Mouse (Mus musculus): ENCODE results near the gene Traf3ip3.

The Traf3ip3 gene

DNA sequence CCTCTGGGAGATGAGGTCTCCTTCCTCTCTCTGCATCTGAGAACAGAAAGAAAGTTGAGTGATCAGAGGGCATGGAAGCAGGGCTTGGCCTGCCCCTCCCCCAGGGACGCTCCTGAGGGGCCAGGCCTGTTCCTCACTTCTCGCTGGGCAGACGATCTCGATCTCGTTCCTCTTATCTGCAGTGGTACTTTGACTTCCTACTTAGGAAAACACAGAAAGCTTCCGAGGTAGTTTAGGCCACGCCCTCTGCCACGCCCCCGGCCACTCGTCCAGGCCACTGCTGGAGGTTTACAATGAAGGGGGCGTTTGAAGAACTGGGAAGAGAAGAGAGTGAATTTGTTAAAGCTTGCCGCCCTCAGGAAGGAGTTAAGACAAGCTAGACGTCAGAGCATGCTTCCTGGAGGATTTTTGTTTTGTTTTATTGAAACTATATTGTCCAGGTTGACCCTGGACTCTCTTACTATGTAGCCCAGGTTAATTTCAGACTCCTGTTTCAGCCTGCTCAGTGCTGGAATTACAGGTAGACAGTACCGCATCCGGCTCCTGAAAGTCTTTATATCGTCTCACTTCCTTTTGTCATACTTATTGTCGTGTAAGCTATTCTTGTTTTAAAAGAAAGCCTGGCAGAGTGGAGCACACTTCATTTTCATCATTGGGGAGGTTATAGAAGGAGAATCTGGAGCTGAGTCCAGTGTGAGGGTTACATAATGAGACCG is 41.0 kb downstream of the Traf3ip3 start:
- DNase-seq (ENCODE audit: extremely low read depth, low read depth) = peak; percentile 78

DNA sequence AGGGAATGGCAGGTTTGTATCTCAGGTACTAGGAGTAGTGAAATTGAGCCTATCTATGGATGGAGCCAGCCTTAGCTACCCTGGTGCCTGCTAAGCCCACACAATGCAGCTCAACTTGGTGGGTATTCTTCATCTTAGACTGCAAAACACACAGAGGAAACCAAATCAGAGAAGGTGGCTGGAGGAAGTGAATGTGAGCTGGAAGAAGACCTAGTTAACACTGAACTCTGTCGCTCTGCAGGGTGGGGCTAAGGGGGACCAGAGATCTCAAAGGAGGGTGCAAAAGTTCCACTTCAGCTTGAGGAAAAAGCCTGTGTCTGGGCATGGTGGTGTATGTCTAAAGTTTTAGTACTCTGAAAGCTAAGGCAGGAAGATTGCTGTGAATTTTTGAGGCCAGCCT is 41.9 kb downstream of the Traf3ip3 start:
- no peak for DNase-seq (ENCODE audit: extremely low read depth, low read depth)

DNA sequence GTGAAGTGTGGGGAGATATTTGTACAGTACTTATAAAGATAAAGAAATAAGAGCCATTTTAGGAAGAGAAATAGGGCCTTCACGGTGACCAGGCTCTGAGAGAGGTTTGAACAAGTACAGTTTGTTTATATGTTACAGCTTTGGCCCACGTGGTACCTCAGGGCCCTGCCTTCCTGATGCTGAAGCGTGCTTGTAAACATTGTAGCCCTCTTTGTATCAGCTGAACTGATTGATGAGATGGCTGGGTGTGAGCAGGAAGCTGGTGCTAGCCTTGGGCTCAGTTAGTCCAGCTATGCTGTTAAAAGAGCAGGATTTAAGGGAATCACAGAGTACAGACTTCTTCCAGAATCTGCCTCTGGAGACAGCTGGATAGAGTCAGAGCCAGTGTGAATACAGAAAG is 42.3 kb downstream of the Traf3ip3 start:
- no peak for DNase-seq (ENCODE audit: extremely low read depth, low read depth)

DNA sequence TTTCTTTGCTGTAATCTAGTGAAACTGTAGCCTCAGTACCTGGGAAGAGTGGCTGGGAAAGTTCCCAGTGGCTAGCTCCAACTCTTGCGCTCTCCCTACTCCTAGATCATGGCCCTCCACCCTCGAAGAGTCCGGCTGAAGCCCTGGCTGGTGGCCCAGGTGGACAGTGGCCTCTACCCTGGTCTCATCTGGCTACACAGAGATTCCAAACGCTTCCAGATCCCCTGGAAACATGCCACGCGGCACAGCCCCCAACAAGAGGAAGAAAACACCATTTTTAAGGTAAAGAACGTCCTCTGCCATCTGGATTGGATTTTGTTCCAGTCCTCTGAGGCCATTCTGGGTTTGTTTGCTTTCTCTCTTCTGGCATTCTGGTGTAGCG is 44.4 kb downstream of the Traf3ip3 start:
- no peak for DNase-seq (ENCODE audit: extremely low read depth, low read depth)

DNA sequence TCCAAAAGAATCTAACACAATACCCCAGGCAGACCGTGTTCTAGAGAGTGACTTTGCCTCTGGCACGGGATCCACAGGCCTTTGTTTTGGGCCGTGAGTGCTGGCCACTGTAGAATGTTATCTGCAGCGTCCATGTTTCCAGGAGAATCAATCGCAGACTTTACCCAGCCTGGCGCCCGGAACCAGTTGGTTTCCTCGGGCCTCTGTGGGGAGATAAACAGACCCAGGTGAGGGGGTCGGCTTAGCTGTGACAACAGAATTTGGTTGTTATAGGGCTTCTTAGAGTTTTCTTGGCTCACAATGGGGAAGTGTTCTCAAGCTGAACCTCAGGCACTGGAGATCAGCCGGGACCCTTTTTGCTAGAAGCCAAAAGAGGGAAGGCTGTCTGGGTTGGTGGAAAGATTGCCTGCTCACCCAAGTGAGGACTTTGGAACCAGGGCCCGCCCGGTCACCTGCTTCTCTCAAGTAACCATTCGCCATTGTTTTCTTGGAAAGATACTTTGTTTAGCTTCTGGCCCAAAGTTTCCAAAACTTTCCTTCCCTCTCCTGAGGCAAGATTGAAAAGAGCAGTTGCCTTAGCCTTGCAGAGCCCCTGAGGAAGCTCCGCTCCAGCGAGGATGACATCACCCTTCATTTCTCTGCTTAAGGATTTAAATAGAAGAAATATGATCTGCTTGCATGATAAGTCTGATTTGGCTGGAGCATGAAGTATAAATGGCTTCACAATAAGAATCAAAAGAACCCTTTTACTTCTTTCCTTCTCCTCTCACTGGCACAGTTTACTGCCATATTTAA is 45.0 kb downstream of the Traf3ip3 start:
- peak; percentile 57 for DNase-seq (ENCODE audit: extremely low read depth, low read depth)

DNA sequence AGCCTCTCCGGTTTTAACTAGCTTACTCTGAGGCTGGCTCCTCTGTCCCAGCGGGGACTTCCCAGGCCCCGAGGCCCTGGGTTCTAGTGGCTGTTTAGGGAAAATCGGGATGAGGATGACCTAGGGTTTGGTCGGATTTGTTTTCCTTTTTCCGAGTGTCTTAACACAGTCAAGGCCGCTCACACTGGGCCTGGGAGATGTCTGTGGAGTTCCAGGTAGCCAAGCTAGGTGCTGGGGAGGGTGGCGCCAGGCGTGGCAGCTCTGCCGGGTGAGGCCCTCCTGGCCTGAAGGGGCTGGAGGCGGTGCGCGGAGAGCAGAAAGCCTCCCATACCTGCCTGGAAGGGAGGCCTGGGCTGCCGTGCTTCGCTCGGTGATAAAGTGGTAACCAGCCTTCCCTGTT is 47.9 kb downstream of the Traf3ip3 start:
- DNase-seq (ENCODE audit: extremely low read depth, low read depth) = no peak

DNA sequence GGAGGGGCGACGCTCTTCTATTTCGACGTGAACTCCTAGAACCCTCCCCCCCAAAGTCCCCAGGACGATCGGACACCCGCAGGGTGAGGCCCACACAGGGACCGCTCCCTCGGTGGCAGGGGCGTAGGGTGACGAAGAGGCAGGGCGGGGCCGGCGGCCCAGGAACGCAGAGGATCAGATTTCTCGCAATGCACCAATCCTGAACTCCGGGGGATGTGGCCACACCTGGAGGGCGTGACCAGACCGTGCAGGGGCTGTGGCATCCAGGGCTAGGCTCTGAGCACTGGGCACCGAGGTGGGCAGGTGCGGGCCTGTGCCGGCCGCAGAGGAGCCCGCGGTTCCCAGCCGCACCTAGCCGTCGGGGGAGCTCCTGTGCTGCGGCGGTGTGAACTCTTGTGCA is 48.6 kb downstream of the Traf3ip3 start, which contains the start of gene Irf6:
Irf6 (plus strand) TSS at position 240 of the 400 bp plus-strand sequence.
- DNase-seq (ENCODE audit: extremely low read depth, low read depth) = no peak

DNA sequence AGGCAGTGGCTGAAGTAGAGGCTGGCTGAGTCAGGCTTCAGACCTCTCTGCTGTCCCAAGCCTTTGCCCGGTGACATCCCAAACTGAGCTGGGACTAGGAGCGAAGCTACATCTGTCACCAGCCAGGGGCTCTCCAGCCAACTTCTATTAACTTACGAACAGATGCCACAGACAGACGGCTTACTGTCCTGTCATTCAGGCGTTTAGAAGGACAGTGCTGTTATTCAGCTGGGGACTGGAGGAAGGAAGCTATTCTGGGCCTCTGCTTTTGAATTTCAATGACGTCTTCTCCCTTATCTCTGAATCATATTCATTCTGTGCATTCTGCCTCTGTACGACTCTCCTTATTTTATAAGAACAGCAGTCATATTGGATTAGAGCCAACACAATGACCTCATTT is 50.4 kb downstream of the Traf3ip3 start:
- DNase-seq (ENCODE audit: extremely low read depth, low read depth) = no peak

DNA sequence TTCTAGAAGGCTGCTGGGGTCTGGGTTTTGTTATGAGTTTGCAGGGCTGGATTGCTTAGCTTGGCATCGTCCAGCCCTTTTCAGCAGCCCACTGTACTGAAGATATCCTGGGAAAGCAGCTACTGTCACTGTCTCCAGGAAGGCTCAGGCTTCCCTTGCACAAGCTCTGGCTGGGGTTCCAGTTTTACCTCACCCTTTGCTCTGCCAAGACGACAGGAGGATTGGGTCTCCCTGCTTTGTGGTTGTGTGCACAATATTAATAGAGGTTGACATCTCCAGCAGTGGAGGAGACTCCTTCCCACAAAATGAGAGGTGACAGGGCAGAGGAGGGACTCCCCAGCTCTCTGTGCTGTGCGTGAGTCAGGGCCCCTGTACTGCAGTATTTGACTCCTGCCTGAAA is 52.3 kb downstream of the Traf3ip3 start:
- no peak for DNase-seq (ENCODE audit: extremely low read depth, low read depth)

DNA sequence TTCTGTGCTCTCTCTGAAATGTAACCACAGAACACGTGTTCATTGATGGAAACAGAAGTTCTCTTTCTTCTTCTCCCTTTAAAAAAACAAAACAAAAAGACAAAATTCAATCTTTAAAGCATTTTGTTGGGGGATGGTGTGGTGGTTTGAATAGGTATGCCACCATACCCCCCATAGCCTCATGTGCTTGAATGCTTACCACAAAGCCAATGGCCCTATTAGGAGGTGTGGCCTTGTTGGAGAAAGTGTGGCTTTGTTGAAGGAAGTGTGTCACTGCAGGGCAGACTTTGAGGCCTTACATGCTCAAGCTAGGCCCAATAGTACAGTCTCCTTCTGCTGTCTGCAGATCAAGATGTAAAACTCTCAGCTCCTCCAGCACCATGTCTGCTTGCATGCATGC is 55.1 kb downstream of the Traf3ip3 start:
- DNase-seq (ENCODE audit: extremely low read depth, low read depth) = no peak

DNA sequence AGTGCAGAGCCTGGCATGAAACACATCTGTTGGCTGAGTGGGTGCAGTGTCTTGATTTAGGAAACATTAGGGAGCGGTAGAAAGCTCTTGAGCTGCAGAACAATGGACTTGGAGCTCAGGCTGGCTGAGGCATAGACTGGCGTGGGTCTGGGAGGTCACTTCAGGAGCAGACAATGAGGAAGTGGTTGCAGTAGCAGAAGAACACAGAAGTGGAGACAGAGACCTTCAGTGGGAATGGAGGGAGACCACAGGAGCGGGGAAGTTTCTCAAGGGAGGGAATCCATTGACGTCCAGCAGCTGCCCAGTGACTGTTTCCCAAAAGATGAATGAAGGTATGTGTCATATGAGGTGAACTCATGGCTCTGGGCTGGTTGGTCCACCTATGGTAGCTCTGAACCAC is 56.4 kb downstream of the Traf3ip3 start:
- no peak for DNase-seq (ENCODE audit: extremely low read depth, low read depth)

DNA sequence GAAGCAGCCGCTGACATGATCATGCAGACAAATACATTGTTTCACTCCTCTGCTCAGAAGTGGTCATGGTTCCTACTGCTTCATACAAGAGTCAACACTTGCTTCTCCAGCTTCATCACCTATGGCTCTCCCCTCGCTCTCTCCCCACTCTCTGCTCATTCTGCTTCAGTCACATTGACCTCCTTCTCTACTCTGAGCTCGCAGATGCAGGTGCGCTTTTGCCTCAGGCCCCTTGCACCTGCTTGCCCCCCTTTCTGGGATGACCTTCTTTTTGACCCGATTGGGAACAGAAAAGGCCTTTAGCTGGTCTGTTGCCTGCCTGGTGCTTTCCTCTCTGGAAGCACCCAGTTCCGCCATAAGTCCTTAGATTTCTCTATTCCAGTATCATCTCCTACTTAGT is 57.0 kb downstream of the Traf3ip3 start:
- no peak for DNase-seq (ENCODE audit: extremely low read depth, low read depth)

DNA sequence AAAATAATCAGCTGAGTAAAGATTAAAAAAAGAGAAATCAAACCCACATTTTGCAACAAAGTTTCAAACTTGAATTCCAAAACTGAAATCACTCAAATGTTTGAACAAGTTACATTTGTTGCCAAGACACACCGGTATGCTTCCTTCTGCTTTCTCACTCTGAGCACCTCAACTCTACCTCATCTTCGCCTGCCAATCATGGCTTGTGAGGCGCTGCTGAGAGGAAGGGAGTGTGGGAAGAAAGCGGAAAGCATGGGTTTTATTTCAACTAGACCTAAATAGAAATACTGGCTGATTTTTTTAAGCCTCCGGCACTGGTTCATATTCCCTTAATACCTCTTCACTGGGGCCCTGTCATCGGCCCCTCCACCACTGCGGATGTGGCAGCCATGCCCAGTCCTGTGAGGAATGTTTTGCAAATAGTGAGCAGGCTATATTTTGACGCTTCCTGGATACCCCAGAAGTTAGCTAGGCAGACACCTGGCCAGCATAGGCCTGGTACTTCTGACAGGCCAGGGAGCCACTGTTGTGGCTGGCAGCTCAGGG is 58.9 kb downstream of the Traf3ip3 start:
- DNase-seq (ENCODE audit: extremely low read depth, low read depth) = no peak

DNA sequence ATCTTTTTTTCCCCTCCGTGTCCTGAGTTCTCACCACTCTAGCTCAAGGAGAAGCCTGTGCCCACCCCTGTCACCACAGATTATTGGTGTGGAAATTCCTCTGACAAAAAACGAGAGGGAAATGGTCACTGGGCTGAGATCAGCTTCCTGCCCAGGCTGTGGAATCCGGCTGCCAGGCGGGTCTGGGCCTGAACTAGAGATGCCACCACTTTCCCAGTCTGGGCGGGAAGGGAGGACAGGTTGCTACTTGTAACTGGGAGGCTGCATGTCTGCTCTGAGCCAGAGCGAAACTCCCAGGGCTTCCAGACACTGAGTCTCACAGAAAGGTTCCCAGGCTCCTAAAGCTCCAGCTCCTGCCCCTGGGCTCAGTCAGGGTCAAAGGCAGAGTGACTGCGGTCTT is 60.4 kb downstream of the Traf3ip3 start:
- DNase-seq (ENCODE audit: extremely low read depth, low read depth) = no peak

DNA sequence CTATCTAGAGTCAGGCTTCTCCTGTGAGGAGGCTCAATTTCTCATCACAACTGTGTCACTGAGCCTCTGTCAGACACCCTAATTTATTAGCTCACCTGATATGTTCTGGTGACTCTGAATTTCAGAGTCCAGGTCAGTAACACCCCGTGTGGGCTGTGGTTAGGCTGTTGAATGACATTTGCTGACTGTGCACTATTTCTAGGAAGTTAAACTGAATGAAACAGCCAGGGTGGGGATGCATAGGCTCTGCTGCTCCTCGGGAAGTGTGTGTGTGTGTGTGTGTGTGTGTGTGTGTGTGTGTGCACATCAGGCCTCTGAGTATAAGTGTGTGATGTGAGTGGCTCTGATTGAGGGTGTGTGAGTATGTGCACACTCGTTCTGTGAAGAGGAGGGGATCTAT is 62.8 kb downstream of the Traf3ip3 start:
- DNase-seq (ENCODE audit: extremely low read depth, low read depth) = no peak

DNA sequence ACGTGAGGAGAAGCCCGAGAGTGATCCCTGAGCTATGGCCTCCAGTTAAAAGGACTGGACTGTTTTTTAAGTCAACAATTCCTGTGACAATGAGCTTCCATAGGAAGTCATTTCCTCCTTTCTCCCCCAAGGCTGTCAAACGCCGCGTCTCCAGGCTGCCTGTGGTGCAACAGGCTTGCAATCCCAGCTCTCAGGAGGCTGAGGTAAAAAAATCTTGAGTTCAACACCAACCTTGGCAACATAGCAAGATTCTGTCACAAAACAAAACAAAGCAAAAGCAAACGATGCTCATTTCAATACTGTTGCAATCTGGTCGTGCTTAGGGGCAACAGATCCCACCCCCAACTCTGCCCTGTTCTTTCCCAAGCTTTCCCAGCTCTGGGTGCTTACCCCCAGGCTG is 63.4 kb downstream of the Traf3ip3 start:
- DNase-seq (ENCODE audit: extremely low read depth, low read depth) = no peak

DNA sequence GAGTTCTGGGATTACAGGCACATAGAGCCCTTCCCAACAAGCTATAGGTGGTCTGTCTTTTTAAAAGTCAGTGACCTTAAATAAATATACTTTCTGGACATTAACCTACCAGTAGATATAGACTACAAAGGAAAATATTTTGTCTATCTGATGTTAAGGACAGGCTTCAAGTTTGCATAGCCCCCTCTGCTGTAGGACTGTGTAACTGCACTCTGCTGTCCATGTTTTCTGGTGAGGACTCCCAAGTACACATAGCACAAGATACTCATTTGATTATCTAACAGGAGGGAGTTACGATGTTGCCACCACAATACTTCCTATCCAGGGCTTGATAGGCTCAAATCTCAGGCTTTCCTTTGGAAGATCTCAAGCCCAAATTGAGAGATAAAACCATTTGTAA is 67.8 kb downstream of the Traf3ip3 start:
- peak; percentile 48 for DNase-seq (ENCODE audit: extremely low read depth, low read depth)

DNA sequence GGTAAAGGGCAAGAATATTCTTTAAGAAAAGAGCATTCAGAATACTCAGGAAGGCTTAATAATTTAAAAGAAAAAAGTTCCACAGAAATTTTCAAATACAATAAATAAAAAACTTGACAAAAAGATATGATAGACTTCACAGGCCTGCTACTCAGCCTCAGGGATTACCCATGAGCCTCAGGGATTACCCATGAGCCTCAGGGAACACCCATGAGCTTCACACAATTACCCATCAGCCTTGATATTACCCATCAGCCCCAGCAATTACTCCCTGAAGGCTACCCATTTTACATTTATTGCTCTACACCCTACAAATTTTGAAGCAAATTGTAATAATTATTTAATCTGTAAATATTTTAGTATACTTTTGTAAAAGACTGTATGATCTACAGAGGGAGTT is 69.1 kb downstream of the Traf3ip3 start:
- DNase-seq (ENCODE audit: extremely low read depth, low read depth) = no peak

DNA sequence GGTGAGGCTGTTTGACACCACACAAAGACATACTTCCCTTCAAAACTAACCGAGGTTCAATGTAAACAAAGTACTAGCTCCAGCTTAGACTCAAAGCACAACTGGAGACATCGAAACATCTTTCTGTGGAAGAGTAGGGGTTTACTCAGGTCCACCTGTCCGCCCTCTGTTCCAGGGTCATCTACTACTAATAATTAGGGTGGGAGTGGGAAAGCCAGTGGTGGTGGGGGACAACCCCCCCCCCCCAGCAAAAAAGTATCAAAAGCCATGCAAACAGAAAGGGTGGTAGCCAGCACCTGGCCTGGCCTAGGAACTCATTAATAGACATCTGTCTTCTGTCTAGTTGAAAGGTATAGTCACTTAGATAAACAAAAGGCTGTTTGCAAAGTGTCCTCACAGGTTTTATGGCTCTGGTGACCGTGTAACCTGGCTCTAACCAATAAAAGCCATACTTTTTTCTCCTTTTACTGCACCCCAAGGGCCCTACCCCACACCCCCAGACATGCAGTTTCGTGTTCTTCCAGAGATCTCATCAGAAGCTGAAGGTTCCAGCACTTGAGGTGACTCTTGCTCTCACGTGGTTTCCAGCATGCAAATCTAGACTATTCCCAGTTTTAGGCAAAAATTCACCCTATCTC is 70.1 kb downstream of the Traf3ip3 start:
- DNase-seq (ENCODE audit: extremely low read depth, low read depth) = no peak

DNA sequence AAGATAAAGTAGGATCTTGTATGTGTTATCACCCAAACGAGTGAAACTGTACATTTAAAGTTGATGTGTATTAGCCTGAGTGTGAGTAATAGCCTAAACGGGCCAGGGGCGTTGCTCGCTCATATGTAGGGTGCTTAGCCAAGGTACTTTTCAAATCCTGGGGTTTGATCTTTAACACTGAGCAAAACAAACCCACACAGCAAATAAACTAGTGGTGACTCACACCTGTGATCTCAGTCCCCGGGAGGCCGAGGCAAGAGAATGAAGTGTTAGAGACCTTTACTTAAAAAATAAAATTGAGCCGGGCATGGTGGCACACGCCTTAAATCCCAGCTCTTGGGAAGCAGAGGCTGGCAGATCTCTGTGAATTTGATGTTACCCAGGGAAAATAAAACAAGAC is 70.7 kb downstream of the Traf3ip3 start:
- no peak for DNase-seq (ENCODE audit: extremely low read depth, low read depth)

DNA sequence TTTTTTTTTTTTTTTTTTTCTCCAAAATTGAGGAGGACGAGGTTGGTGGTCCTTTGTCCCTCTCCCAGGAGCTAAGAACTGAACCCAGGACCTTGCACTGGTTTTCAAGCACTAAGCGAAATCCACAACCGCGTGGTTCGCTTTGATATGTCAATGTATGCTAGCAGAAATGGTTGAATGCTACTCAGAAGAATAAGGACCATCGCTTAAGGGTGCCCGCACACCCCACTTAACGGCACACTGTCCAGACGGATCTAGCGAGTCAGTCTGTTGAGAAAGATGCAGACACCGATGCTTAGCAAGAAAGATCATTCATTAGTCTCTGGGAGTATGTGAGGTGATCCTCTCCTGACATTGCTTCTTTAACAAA is 71.1 kb downstream of the Traf3ip3 start:
- no peak for DNase-seq (ENCODE audit: extremely low read depth, low read depth)

DNA sequence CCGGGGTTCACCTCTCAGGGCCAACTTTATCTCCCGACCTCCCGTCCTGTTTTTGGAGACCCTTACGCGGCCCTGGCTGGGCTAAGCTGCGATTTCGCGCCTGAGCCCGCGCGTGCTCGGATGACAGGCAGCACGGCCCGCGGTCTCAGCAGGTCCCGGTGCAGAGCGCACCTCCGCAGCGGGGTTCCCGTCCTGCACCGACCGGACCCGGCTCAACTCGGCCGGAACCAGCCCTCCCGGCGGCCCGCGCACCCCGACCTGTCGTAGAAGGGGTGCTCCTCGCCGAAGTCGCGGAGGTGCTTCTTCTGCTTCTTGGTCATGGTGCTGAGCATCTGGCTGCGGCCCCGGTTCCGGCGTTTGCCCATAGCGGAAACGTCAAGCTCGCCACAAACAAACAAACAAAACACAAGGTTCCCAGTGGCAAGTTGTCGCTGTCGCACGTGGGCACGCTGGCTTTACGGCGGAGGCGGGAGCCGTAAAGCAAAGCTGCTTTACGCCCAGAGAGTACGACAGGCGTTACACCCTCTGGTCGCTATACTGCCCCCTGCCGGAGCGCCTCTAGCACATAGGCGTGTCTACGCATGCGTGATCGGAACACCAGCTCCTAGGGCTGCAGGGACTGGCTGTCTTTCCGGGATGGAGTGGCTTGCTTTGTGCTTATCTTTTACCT is 71.6 kb downstream of the Traf3ip3 start, which contains the start of gene Diexf:
Diexf (minus strand) TSS at position 487 of the 670 bp plus-strand sequence.
- peak; percentile 94 for DNase-seq (ENCODE audit: extremely low read depth, low read depth)

All from MEL-GATA-1-ER (cell line).